Mouse (Mus musculus): ENCODE results near the gene Piezo1. TPM values are rescaled to one million over a fixed set of nuclear protein-coding genes. Genes with fewer than 3 reads are reported as not detected.

The Piezo1 gene
- total RNA-seq, 2 experiments from 2014 or later = 11.5 to 13.2 TPM

DNA sequence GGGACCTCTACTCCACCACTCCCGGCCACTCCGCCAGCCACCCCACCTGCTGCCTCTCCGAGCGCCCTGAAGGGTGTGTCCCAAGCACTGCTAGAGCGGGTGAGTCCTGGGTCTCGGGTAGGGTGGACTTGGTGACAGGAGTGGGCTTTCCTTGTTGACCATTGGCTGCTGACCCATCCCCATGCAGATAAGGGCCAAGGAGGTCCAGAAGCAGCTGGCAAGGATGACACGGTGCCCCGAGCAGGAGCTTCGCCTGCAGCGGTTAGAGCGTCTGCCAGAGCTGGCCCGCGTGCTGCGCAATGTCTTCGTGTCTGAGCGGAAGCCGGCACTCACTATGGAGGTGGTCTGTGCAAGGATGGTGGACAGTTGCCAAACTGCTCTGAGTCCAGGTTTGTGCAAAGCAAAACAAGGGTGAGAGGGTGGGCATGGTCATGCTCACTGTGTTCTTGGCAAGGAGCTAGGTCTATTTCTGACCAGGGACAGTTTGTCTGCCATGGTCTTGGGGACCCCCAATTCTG lies 20.7 kb upstream of the Piezo1 start:
- DNase-seq (ENCODE audit: low spot score) = no peak

DNA sequence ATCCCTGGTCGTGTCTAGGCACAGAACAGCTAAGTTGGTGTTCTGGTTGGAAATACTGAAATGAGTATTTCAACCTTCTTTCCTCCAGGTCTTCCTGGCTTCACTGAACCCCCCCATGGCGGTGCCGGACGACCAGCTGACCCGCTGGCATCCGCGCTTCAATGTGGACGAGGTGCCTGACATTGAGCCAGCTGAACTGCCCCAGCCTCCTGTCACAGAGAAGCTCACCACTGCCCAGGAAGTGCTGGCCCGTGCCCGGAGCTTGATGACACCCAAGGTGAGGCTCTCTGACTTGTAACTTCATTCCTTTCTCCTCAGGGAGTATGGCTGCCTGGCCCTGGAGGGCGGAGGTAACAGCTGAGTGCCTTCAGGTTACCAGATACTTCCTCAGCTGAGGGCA lies 20.0 kb upstream of the Piezo1 start:
- no peak for DNase-seq (ENCODE audit: low spot score)

DNA sequence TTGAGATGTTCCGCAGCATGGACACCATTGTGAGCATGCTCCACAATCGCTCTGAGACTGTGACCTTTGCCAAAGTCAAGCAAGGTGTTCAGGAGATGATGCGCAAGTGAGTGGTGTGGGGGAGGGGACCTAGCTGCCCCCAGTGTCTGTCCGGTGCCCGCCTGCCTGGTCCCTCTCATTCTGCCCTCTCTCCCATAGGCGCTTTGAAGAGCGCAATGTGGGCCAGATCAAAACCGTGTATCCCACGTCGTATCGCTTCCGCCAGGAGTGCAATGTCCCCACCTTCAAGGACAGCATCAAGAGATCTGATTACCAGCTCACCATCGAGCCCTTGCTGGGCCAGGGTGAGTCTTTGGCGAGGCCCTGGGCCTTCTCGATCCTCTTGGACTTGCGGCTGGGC lies 18.9 kb upstream of the Piezo1 start:
- DNase-seq (ENCODE audit: low spot score) = no peak

DNA sequence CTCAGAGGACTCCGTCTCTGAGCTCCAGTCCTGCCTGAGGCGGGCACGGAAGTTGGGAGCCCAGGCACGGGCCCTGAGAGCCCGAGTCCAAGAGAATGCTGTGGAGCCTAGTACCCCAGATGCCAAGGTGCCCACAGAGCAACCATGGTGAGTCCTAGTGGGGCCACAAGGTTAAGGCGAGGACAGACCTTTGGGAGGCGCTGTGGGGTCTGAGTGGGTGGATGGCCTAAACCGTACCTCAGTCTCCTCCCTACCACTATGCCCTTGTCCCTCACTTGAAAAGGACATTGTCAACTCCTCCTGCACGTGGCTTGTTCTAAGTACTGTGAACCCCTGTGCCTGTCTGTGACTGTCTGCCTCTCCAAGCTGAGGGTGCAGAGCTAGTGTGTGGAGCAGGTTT lies 18.2 kb upstream of the Piezo1 start:
- DNase-seq (ENCODE audit: low spot score) = no peak

DNA sequence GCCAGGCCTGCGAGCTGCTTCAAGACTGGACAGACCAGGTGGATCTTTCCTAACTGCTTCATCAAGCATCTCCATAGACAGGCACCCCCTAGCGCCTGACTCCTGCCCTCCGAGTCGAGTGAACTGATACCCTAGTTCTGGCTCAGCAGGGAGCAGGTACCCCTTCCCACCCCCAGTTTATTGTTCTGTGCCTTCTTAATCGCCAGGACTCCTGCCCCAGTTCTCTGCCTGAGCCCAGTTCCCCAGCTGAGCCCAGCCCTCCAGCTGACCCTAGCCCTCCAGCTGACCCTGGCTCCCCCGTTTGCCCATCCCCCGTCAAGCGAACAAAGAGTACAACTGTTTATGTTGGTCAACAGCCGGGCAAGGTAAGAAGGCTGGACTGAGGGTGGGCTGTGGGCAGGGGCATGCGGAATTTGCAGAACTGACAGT lies 17.8 kb upstream of the Piezo1 start:
- no peak for DNase-seq (ENCODE audit: low spot score)

DNA sequence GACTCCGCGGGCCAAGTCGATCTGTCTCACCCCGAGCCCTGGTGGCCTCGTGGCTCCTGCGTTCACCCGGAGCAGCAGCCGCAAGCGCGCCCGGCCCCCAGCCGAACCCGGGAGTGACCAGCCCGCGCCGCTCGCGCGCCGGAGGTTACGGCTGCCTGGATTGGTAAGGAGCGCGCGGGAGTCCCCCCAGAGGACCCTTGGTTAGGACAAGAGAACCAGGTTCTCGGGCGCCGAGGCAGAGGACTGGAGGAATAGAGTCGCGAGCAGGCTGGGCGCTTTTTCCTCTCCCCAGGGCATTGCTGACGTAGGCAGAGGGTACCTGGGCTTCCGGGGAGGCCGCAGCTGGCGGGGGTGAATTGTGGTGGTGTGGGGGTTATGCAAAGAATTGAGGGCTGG lies 17.0 kb upstream of the Piezo1 start:
- DNase-seq (ENCODE audit: low spot score) = no peak

DNA sequence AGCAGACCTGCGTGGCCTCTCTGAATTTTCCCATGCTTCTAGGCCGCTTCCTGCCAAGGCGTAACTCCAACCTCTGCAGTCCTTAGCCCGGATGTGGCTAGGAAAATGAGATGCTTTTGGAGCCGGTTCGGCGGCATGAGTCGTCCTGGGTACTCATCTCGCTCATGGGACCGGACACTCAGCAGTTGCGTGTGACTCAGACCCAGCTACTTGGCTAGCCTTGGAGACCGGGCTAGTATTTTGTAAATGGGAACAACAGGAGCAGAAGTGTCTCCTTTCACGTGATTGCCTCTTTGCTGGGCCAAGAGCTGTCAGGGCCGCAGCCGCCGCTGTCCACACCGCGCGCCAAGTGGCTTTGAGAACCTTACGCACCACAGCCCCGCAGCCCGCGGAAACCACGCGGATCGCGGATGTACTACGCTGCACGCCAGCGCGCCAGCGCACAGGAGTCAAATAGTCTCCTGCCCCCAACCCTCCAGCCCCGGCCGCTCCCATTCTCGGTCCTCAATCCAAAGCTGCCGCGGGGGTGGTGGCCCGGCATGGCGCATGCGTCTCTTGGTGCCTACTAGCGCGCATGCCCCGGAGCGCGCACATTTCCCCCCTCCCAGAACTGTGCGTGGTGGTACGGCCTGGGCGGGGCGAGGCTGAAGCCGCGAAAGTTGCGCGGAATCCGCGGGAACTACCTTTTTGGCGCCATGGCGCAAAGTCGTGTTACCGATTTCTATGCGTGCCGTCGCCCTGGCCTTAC lies 16.4 kb upstream of the Piezo1 start, which contains the start of gene Cdt1:
Cdt1 (plus strand) TSS at position 655 of the 748 bp plus-strand sequence.
- peak; percentile 93 for DNase-seq (ENCODE audit: low spot score)

DNA sequence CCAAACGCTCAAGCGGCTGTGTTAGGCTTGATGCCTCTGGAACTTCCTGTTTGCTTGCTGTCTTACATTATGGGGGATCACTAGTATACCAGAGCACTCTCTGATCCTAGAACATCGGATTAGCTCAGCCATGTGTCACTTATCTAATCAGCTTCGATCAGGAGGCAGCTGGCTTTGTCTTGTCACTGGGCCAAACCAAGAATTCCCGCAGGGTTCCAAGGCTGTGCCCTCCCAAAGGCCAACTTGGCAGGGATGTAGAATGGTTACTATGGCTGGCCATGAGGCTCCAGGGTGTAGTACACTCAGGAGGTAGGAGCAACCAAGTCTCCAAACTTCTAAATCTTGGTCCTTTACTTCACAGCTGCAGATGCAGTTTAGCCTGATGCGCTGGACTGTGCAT lies 15.6 kb upstream of the Piezo1 start:
- DNase-seq (ENCODE audit: low spot score) = no peak

DNA sequence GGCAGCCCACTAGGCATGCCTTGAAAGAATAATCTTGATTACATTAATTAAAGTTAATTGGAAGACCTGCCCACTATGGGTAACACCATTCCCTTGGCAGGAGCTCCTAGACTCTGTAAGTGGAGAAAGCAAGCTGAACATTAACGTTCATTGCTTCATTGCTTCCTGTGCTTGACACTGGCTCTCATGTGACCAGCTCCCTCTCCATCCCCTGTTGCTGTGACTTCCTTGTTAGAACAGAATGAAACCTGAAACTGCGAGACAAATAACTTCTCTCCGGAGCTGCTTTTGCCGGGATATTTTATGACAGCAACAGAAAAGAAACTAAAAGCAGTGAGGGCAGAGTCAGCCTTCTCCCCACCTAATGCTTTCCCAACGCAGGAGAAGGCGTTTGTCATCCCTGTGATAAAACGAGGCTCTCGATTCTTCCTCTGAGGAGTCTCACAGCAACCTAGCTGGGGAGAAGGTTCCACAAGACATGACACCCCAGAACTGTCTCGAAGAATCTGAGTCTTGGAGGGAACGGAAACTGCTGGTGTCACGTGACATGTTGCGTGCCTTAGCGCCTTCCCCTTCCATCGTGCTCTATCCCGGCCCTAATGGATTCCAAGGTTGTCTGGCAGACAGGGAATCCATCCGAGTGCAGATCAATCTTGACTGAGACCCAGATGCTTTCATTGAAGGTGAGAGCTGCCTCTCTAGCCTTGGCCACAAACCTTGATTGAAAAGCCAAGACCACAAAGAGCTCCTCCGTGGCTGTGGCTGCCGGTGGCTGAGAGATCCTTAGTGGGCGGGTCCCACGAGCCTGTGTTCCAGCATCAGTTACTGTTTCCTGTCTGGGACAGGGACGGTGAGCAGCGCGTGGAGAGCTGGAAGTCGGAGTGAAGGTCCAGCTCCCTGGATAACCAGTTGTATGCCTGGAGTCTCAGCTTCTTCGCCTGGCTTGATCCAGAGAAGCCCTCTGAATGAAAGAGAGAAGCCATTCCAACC lies 13.5 kb upstream of the Piezo1 start:
- no peak for DNase-seq (ENCODE audit: low spot score)

DNA sequence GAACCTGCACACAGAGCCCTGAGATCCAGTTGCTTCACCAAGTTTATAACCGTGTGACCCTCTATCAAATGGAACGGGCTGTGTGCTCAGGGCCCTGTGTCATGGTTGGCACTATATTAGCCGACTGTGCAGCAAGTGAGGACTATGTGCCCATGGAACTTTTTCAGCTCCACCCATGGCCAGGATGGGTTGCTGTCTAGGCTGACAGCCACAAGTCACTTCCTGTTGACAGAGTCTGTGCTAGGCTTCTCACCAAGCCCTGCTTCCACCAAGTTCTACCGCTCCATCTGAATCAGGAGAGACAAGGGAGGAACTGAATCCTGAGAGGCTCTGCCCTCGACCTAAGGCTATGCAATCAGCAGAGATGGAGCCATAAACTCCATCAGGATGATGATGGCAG lies 10.1 kb upstream of the Piezo1 start:
- no peak for DNase-seq (ENCODE audit: low spot score)

DNA sequence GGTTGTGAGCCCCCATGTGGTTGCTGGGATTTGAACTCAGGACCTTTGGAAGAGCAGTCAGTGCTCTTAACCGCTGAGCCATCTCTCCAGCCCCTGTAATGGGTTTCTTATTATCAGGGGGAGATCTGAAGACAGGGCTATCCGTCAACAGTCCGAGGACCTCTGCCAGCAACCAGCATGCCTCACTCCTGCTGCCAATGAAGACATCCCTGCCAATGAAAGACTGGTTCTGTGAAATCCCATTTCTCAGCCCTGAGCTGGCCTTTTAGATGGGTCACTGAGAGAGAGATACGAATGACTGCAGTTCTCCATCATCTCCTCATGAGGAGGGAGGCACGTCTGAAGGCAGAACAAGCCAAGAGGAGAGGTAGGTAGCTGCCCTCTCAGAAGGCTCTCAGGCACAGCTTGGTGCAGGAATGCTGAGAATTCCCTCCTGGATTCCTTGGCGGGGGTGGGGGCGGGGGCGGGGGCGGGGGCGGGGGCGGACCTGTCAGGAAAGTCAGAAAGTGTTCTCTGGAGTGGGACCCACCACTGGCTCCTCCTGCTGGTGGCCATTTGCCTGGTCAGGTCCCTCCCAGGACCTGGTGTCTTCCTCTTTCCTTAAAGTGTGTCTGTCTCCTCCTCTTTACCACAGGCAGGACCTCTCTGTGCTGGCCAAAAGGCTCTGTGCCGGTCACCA lies 7.7 kb upstream of the Piezo1 start:
- DNase-seq (ENCODE audit: low spot score) = no peak

DNA sequence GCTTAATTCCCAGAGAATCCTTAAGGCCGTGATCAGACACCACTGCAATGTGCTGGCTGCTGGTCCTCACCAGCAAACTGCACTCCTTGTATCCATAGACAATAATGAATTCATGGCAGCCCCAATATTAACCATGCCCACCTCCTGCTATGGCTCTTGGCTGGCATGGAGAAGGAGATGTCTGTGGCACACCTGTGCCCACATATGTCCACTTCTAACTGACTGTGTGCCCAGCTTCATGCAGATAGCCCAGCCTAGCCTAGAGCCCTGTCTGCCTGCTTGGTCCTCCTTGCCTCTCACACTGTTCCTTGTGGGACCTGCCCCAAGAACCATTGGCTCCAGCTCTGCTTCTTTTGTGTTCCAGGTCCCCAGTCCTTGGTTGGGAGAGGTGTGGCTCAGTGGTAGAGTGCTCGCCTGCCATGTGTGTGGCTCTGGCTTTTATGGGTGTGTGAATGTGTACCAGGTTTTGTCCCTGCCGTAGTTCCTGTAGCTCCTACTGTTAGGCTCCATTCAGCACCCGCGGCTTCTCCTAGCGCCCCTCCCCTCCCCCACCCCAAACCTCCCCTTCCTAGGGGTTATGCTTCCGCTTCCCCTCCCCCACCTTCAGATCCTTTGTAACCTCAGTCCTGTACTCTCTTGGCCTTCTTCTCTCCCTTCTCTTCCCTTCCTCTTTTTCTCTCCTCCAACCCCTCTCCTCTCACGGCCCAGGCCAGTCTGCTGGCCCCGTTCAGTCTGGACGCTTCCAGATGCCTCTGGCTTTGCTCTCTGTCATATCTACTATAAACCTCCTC lies 6.3 kb upstream of the Piezo1 start:
- DNase-seq (ENCODE audit: low spot score) = no peak

DNA sequence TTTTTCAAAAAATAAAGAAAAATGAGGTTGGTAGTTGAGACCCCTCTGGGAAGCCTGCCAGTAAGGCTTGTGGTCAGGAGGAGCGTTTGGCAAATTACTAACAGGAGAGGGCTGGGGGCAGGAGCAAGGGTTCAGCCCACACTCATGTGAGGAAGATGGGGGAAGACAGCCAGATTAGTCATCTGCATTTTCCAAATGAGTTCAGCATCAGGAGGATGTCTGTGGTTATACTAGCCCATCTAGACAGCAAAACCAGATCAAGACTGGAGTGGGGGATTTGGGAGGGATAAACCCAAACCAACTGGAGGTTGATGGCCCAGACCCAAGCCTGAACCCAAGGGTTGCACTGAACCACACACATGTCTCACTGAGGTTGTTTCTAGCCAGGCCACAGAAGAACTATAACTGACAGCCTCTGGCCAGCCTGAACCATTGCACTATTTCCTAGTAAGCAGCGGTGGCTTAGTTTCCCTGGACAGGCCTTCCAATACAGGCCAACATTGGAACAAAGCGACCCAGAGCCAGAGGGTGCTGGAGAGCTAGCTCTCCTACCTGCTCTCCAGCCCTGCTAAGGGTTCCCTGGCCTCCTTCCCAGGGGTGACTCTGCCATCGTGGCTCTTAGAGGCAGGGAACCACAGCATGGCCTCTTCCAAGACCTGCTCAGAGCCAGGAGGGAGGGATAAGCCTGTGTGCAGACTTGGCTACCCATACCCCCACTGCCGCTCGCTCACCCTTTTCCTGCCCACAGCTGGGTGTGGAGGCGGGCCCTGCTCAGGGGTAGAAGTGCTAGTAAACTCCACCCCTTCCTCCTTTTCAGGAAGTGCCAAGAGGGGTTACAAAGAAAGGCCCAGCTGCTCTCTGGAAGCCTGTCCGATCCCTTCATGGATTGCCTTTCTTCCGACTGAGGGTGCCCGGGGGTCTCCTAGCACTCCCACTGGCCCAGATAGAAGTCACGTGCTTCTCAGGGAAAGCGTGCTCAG lies 5.2 kb upstream of the Piezo1 start:
- DNase-seq (ENCODE audit: low spot score) = peak; percentile 38

DNA sequence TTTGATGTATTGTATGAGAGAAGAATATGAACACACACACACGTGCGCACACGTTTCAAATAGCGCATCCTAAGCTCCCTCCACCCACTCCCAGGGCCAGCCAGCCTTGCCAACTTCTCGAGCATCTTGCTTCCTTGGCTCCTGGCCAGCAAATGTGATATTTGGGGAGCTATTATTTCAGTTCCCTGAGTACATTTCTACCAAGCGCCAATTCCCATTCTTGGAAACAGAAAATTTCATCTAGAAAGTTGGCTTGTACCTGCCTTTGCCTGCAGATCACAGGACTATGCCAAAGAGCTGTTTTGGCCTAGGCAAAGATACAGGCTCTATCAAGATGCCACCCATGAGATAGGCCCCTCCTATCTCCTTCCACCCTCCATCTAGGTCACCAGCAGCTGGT lies 3.7 kb upstream of the Piezo1 start:
- no peak for DNase-seq (ENCODE audit: low spot score)

DNA sequence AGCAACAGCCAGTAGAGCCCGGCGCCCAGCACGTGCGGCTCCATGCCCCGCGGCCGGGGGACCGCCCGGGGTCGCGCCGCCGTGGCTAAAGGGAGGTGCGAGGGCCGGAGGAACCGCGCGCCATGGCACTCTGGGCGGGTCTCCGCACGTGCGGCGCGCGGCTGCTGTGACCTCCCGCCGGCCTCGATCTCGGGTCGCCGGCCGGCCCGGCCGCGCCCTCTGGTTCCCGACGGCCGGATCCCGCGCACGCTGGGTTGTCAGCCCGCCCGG lies 199 bp downstream of the Piezo1 start:
- DNase-seq (ENCODE audit: low spot score) = no peak

DNA sequence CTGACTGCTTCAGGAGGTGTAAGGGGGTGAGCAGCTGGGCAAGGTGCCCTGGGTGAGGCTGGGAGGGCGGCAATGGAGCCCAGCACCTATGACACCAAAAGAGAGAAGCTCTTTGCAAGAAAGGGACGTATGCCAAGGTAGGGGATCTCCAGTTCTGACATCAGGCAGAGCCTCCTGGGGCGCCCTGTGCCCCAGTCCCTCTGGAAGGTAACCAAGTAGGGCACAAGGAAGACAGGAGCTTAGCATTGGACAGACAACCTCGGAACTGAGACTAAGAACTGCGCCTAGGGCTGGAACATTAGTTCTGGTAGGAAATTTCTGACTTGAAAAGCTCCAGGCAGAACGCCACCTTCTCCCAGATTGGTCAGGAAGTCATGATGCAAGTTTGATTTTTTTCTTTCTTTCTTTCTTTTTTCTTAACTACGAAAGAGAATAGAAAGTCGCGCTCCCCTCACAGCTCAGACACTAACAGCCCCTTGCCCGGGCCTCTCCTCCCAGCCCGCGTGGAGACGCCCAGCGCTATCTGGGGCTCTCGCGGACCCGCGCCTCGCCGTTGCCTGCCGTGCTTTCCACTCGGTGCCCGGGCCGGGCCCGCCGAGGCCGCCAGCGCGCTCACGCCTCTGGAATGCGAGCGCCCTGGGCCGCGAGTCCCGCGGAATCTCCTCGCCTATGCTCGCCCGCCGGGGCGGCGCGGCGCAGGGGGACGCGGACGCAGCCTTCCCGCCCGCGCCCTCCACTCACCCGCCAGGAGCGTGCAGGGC lies 715 bp downstream of the Piezo1 start:
- DNase-seq (ENCODE audit: low spot score) = peak; percentile 38

DNA sequence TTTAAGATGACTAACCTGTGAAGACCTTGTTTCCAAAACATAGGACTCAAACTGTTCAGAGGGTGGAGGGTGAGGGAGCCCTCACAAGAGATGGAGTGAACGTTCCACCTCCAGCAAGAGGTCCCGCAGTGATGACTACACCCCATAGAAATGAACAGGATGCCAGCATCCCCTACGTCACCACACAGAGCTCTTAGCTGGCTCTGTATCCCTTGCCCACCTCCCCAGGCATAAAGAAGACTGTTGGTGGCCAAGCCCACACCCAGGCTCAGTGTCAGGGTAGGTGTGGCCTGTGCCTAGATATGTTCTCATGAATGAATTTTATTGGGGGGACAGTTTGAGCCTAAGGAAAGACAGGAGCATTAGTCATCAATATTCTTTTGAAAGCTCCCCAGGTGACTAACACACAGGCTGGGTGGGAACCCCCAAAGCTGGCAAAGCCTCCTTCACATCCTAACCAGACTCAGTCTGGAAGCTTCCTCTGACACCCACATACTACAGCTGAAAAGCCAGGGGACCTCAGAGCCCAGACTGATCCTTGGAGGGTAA lies 2.2 kb downstream of the Piezo1 start:
- no peak for DNase-seq (ENCODE audit: low spot score)

DNA sequence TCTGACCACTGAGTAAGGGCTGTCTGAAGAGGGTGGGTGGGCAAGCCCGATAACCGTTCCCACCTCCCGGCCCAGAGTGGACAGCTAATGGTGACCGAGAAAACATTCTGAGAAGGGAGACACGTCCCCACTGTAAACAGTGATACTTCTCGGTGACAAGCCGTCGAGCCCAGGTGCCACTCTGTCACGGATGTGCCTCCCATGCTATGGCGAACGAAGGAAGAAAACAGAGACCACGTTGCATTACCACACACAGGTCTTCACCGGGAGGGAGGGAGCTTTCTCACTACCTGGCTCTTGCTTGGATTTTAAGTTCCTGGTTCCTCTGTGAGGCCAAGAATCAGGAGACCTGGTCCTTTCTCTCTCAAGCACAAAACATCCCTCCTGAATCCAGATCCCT lies 2.8 kb downstream of the Piezo1 start:
- DNase-seq (ENCODE audit: low spot score) = no peak

DNA sequence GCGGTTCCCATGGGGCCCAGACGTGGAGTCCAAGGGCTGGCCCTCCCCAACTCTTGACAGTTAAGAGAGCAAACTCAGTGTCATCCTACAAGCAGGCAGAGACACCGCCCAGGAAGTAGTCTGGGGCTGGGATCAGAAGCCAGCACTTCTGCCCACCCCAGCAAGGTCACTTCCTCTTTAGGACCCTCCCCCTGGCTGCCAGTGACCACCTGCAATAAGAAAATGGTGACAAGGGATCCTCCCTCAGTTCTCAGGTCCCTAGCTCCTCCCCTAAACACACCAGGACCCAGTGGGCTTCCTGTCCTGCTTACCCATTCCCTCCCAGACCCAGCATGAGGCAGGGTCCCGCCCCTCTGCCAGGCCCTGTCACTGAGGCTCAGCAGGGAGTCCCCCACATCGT lies 3.3 kb downstream of the Piezo1 start:
- DNase-seq (ENCODE audit: low spot score) = no peak

All from gastrocnemius, adult 18-20 months (tissue).